Mouse (Mus musculus) embryonic facial prominence, embryonic 13.5 days (tissue): ENCODE data around the gene Bcl2l11. TPM values are rescaled to one million over a fixed set of nuclear protein-coding genes. Genes with fewer than 3 reads are reported as not detected.

Source experiments
- ATAC-seq: fragments of 200-750 bp; cut with Nextera tagmentation; 2 replicates; pipeline ENCODE4 v1.8.0; 2017; ENCODE audit warnings: low read depth; ENCODE audit not compliant: insufficient number of reproducible peaks, insufficient read depth, low FRiP score, low TSS enrichment
- H3K27ac ChIP-seq: fragments of 300-500 bp; sonication (generic); 2 replicates; pipeline ENCODE4 v1.5.1; 2015; ENCODE audit warnings: moderate library complexity, mild to moderate bottlenecking, inconsistent platforms
- H3K27me3 ChIP-seq: fragments of 300-500 bp; sonication (generic); 2 replicates; pipeline ENCODE4 v1.6.1; 2015; ENCODE audit warnings: mild to moderate bottlenecking, inconsistent platforms
- H3K36me3 ChIP-seq: fragments of 300-500 bp; sonication (generic); 2 replicates; pipeline ENCODE4 v1.6.1; 2015; ENCODE audit warnings: mild to moderate bottlenecking, inconsistent platforms
- H3K4me1 ChIP-seq: fragments of 300-500 bp; sonication (generic); 2 replicates; pipeline ENCODE4 v1.6.1; 2015; ENCODE audit warnings: inconsistent platforms
- H3K4me2 ChIP-seq: fragments of 300-500 bp; sonication (generic); 2 replicates; pipeline ENCODE4 v1.6.1; 2015; ENCODE audit warnings: moderate library complexity, mild to moderate bottlenecking, inconsistent platforms
- H3K4me3 ChIP-seq: fragments of 300-500 bp; sonication (generic); 2 replicates; pipeline ENCODE4 v1.5.1; 2015; ENCODE audit warnings: mild to moderate bottlenecking, inconsistent platforms
- H3K9ac ChIP-seq: fragments of 300-500 bp; sonication (generic); 2 replicates; pipeline ENCODE4 v1.6.1; 2015; ENCODE audit warnings: mild to moderate bottlenecking, inconsistent platforms
- H3K9me3 ChIP-seq: fragments of 300-500 bp; sonication (generic); 2 replicates; pipeline ENCODE4 v1.6.1; 2016; ENCODE audit warnings: inconsistent platforms
- WGBS: fragments of 180-500 bp; shearing (Covaris S2); methylation state at CpG from one replicate; pipeline ENCODE4 v1.1.7; 2015; ENCODE audit warnings: mixed read lengths; 5-methylcytosine and 5-hydroxymethylcytosine counted together
- polyA plus RNA-seq: library from polyadenylated mRNA; unstranded; fragments of >200 nt; fragmentation: Nextera tagmentation; extraction: Ambion mirVana; gene quantifications from 2 replicates; pipeline ENCODE4 v1.2.1, GENCODE M21; 2015

Gene Bcl2l11
- polyA plus RNA-seq, 1 experiment from 2014 or later, result 23.6 TPM

GRCm38 (mm10) chr2:128203147-128203546 is 77.3 kb downstream of the Bcl2l11 start:
- H3K4me2 ChIP-seq, result no peak overlapping the region
- no peak overlapping the region for H3K4me3 ChIP-seq
- 84% methylated on average over 3 of the region's 3 CpGs for WGBS
- H3K36me3 ChIP-seq, result no peaks in the 10 kb centered on the region
- no peak for ATAC-seq
- H3K4me1 ChIP-seq, result no peaks in the 10 kb centered on the region
- H3K27ac ChIP-seq, result no peak overlapping the region
- no peaks in the 10 kb centered on the region for H3K9me3 ChIP-seq
- H3K27me3 ChIP-seq, result no peaks in the 10 kb centered on the region
- no peak overlapping the region for H3K9ac ChIP-seq

- ATAC-seq, result no peak
- no peak overlapping the region for H3K27ac ChIP-seq
- H3K4me1 ChIP-seq, result no peaks in the 10 kb centered on the region
- no peaks in the 10 kb centered on the region for H3K27me3 ChIP-seq
- WGBS, result 77% methylated on average over 6 of the region's 6 CpGs
- no peaks in the 10 kb centered on the region for H3K9me3 ChIP-seq
- H3K9ac ChIP-seq, result no peak overlapping the region
- H3K4me3 ChIP-seq, result no peak overlapping the region
- H3K36me3 ChIP-seq, result no peaks in the 10 kb centered on the region
- H3K4me2 ChIP-seq, result no peak overlapping the region
These were observed 78.0 kb downstream of the Bcl2l11 start for GRCm38 (mm10) chr2:128203749-128204405.

- no peak overlapping the region for H3K4me3 ChIP-seq
- H3K9me3 ChIP-seq, result no peaks in the 10 kb centered on the region
- no peak overlapping the region for H3K4me2 ChIP-seq
- no peaks in the 10 kb centered on the region for H3K36me3 ChIP-seq
- no peaks in the 10 kb centered on the region for H3K27me3 ChIP-seq
- peaks cover 24% of the 10 kb centered on the region for H3K4me1 ChIP-seq
- ATAC-seq, result no peak
- H3K27ac ChIP-seq, result no peak overlapping the region
- 87% methylated on average over 1 of the region's 1 CpGs for WGBS
- H3K9ac ChIP-seq, result no peak overlapping the region
These were observed 82.7 kb downstream of the Bcl2l11 start for GRCm38 (mm10) chr2:128208541-128208940.

- H3K4me2 ChIP-seq, result no peak overlapping the region
- ATAC-seq, result no peak
- no peak overlapping the region for H3K27ac ChIP-seq
- no peak overlapping the region for H3K4me3 ChIP-seq
- WGBS, result 56% methylated on average over 2 of the region's 2 CpGs
- no peaks in the 10 kb centered on the region for H3K9me3 ChIP-seq
- H3K9ac ChIP-seq, result no peak overlapping the region
- H3K4me1 ChIP-seq, result peaks cover 24% of the 10 kb centered on the region
- H3K27me3 ChIP-seq, result no peaks in the 10 kb centered on the region
- H3K36me3 ChIP-seq, result no peaks in the 10 kb centered on the region
These were observed 84.0 kb downstream of the Bcl2l11 start for GRCm38 (mm10) chr2:128209841-128210329.

GRCm38 (mm10) chr2:128210376-128210775 is 84.5 kb downstream of the Bcl2l11 start:
- H3K9ac ChIP-seq, result no peak overlapping the region
- H3K4me3 ChIP-seq, result no peak overlapping the region
- WGBS, result 34% methylated on average over 9 of the region's 9 CpGs
- peaks cover 24% of the 10 kb centered on the region for H3K4me1 ChIP-seq
- no peaks in the 10 kb centered on the region for H3K36me3 ChIP-seq
- H3K4me2 ChIP-seq, result no peak overlapping the region
- H3K27me3 ChIP-seq, result no peaks in the 10 kb centered on the region
- no peaks in the 10 kb centered on the region for H3K9me3 ChIP-seq
- H3K27ac ChIP-seq, result no peak overlapping the region
- no peak for ATAC-seq

- peak; percentile 62; the same call in 1 of the 2 replicates for ATAC-seq
- peak overlapping the region; percentile 33; the same call in 1 of the 2 replicates for H3K27ac ChIP-seq
- H3K4me2 ChIP-seq, result peak overlapping the region; percentile 42
- H3K9ac ChIP-seq, result peak overlapping the region; percentile 21; the same call in 1 of the 2 replicates
- H3K4me1 ChIP-seq, result peaks cover 24% of the 10 kb centered on the region
- H3K27me3 ChIP-seq, result no peaks in the 10 kb centered on the region
- no peaks in the 10 kb centered on the region for H3K9me3 ChIP-seq
- 8% methylated on average over 19 of the region's 19 CpGs for WGBS
- H3K4me3 ChIP-seq, result 0 out of 2 replicates have a peak overlapping the region, but pooled peaks have one; percentile 1
- no peaks in the 10 kb centered on the region for H3K36me3 ChIP-seq
These were observed 85.4 kb downstream of the Bcl2l11 start for GRCm38 (mm10) chr2:128211022-128211880.

- Histone ChIP-seq H3K27me3 (no peaks in the 10 kb centered on the region), H3K4me1 (peaks cover 24% of the 10 kb centered on the region), H3K9me3 (no peaks in the 10 kb centered on the region), H3K27ac (no peak overlapping the region), H3K36me3 (no peaks in the 10 kb centered on the region), H3K4me3 (no peak overlapping the region), H3K4me2 (no peak overlapping the region), H3K9ac (no peak overlapping the region)
- no peak for ATAC-seq
- 23% methylated on average over 8 of the region's 8 CpGs for WGBS
These were observed 86.0 kb downstream of the Bcl2l11 start for GRCm38 (mm10) chr2:128211881-128212209.
